Mouse (Mus musculus): ENCODE measurements around the gene Olfr104-ps. TPM values are rescaled to one million over a fixed set of nuclear protein-coding genes. Genes with fewer than 3 reads are reported as not detected.

Gene Olfr104-ps
- polyA plus RNA-seq, 1 experiment from 2014 or later: not detected

Other genes starting within 250 kb of the Olfr104-ps start
- not detected in 2 replicates for gene Olfr92, start 239.5 kb upstream of the Olfr104-ps start, polyA plus RNA-seq (2014; fragmentation: Nextera tagmentation; extraction: Ambion mirVana)
- not detected in 2 replicates for gene Olfr93, start 198.1 kb upstream of the Olfr104-ps start, polyA plus RNA-seq (2014; fragmentation: Nextera tagmentation; extraction: Ambion mirVana)
- gene Ubd, start 165.7 kb upstream of the Olfr104-ps start, polyA plus RNA-seq (2014; fragmentation: Nextera tagmentation; extraction: Ambion mirVana): not detected in 2 replicates
- not detected in 2 replicates for gene Olfr94, start 158.6 kb upstream of the Olfr104-ps start, polyA plus RNA-seq (2014; fragmentation: Nextera tagmentation; extraction: Ambion mirVana)
- not detected in 2 replicates for gene Olfr95, start 146.5 kb upstream of the Olfr104-ps start, polyA plus RNA-seq (2014; fragmentation: Nextera tagmentation; extraction: Ambion mirVana)
- gene Olfr96, start 139.4 kb upstream of the Olfr104-ps start, polyA plus RNA-seq (2014; fragmentation: Nextera tagmentation; extraction: Ambion mirVana): not detected in 2 replicates
- gene Olfr97, start 122.3 kb upstream of the Olfr104-ps start, polyA plus RNA-seq (2014; fragmentation: Nextera tagmentation; extraction: Ambion mirVana): not detected in 2 replicates
- gene Olfr98, start 95.8 kb upstream of the Olfr104-ps start, polyA plus RNA-seq (2014; fragmentation: Nextera tagmentation; extraction: Ambion mirVana): not detected in 2 replicates
- gene H2-M3, start 89.4 kb upstream of the Olfr104-ps start, polyA plus RNA-seq (2014; fragmentation: Nextera tagmentation; extraction: Ambion mirVana): 0.93 and 1.3 TPM in 2 replicates
- gene Olfr99, start 76.1 kb upstream of the Olfr104-ps start, polyA plus RNA-seq (2014; fragmentation: Nextera tagmentation; extraction: Ambion mirVana): not detected in 2 replicates
- gene Olfr101, start 55.3 kb upstream of the Olfr104-ps start, polyA plus RNA-seq (2014; fragmentation: Nextera tagmentation; extraction: Ambion mirVana): not detected in 2 replicates
- gene Olfr102, start 42.5 kb upstream of the Olfr104-ps start, polyA plus RNA-seq (2014; fragmentation: Nextera tagmentation; extraction: Ambion mirVana): not detected in 2 replicates
- not detected in 2 replicates for gene Olfr103, start 19.9 kb upstream of the Olfr104-ps start, polyA plus RNA-seq (2014; fragmentation: Nextera tagmentation; extraction: Ambion mirVana)
- not detected in 2 replicates for gene Olfr105-ps, start 19.5 kb downstream of the Olfr104-ps start, polyA plus RNA-seq (2014; fragmentation: Nextera tagmentation; extraction: Ambion mirVana)
- not detected in 2 replicates for gene Olfr106-ps, start 30.8 kb downstream of the Olfr104-ps start, polyA plus RNA-seq (2014; fragmentation: Nextera tagmentation; extraction: Ambion mirVana)
- gene Olfr107, start 39.6 kb downstream of the Olfr104-ps start, polyA plus RNA-seq (2014; fragmentation: Nextera tagmentation; extraction: Ambion mirVana): not detected in 2 replicates
- gene Olfr108, start 85.9 kb downstream of the Olfr104-ps start, polyA plus RNA-seq (2014; fragmentation: Nextera tagmentation; extraction: Ambion mirVana): not detected in 2 replicates
- gene Olfr109, start 99.3 kb downstream of the Olfr104-ps start, polyA plus RNA-seq (2014; fragmentation: Nextera tagmentation; extraction: Ambion mirVana): not detected in 2 replicates
- gene H2-M2, start 124.0 kb downstream of the Olfr104-ps start, polyA plus RNA-seq (2014; fragmentation: Nextera tagmentation; extraction: Ambion mirVana): 0.11 TPM in 1 of 2 replicates, not detected in the other
- not detected in 2 replicates for gene Olfr110, start 132.9 kb downstream of the Olfr104-ps start, polyA plus RNA-seq (2014; fragmentation: Nextera tagmentation; extraction: Ambion mirVana)
- gene Olfr111, start 148.4 kb downstream of the Olfr104-ps start, polyA plus RNA-seq (2014; fragmentation: Nextera tagmentation; extraction: Ambion mirVana): not detected in 2 replicates
- not detected in 2 replicates for gene Olfr112, start 209.9 kb downstream of the Olfr104-ps start, polyA plus RNA-seq (2014; fragmentation: Nextera tagmentation; extraction: Ambion mirVana)
- not detected in 2 replicates for gene Olfr113, start 218.1 kb downstream of the Olfr104-ps start, polyA plus RNA-seq (2014; fragmentation: Nextera tagmentation; extraction: Ambion mirVana)
- gene Olfr114, start 233.2 kb downstream of the Olfr104-ps start, polyA plus RNA-seq (2014; fragmentation: Nextera tagmentation; extraction: Ambion mirVana): not detected in 2 replicates

Measured in hindbrain, embryonic 11.5 days (tissue).